Mouse (Mus musculus) adrenal gland, adult (tissue): ENCODE results near the gene Gm21962.

Experiments
- DNase-seq, 2 experiments: peaks; one replicate each; pipeline ENCODE4 v3.0.0; 2022 to 2023; ENCODE audit warnings: low spot score in 1 of 2; ENCODE audit not compliant: inconsistent age in 2 of 2

Gm21962 gene

GRCm38 (mm10) chr3:137716573-137717157 is 45.3 kb downstream of the Gm21962 start:
- peak in 1 of 2 experiments; percentile 4 for DNase-seq
